Mouse (Mus musculus) forebrain, embryonic 14.5 days (tissue): ENCODE results near the gene Fbxo11. TPM values are rescaled to one million over a fixed set of nuclear protein-coding genes. Genes with fewer than 3 reads are reported as not detected.

ENCODE experiments used
- polyA plus RNA-seq: library from polyadenylated mRNA; unstranded; fragments of >200 nt; fragmentation: Nextera tagmentation; extraction: Ambion mirVana; gene quantifications from 2 replicates; pipeline ENCODE4 v1.2.1, GENCODE M21; 2014

The Fbxo11 gene
- polyA plus RNA-seq, 1 experiment from 2014 or later, result 39.6 TPM

Other genes starting within 250 kb of the Fbxo11 start
- gene Rpl36-ps4, start 144.3 kb downstream of the Fbxo11 start, polyA plus RNA-seq, result not detected in 2 replicates
- 31.9 and 39.3 TPM in 2 replicates for gene Msh6, start 90.2 kb downstream of the Fbxo11 start, polyA plus RNA-seq